Mouse (Mus musculus): ENCODE measurements around the gene Sh2d6.

The Sh2d6 gene

GRCm38 (mm10) chr6:72521607-72522006 is at the start of gene Sh2d6:
Sh2d6 (minus strand) TSS chr6:72521707.
- no peak for DNase-seq (ENCODE audit: low read depth, low spot score)

DNA sequence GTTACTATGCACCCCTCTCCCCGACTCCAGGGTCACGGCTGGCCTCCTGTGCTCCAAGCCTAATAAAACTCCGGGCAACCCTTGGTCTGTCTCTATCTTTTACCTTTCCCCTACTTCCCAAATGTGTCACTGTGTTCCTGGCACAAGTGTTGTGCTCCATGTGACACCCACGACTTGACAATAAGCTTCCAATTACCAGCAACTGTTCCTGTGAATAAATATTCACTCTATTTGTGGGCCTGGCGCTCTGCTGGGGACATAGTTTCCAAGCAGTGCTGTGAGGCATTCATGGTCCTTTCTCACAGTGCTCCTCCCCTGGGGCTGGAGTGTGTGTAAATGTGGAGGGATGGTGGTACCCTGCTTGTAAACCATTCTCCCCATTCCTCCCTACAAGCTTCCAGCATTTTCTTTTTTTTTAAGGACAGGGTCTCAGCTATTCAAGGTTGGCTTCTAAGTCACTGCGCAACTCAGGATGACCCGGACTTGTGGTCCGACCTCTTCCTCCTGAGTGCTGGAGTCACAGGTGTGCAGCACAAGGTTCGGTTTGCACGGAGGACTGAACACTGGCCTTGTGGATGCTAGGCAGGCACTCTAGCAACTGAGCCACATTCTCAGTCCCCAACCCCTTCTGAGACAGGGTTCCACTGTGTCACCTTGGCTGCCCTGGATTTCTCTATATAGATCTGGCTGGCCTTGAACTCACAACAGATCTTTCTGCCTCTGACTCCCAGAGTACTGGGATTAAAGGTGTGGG is 49.3 kb upstream of the Sh2d6 start:
- no peak for DNase-seq (ENCODE audit: low read depth, low spot score)

GRCm38 (mm10) chr6:72568736-72569135 is 47.2 kb upstream of the Sh2d6 start:
- no peak for DNase-seq (ENCODE audit: low read depth, low spot score)

- no peak for DNase-seq (ENCODE audit: low read depth, low spot score)
Observed at GRCm38 (mm10) chr6:72567508-72567907, 46.0 kb upstream of the Sh2d6 start.

DNA sequence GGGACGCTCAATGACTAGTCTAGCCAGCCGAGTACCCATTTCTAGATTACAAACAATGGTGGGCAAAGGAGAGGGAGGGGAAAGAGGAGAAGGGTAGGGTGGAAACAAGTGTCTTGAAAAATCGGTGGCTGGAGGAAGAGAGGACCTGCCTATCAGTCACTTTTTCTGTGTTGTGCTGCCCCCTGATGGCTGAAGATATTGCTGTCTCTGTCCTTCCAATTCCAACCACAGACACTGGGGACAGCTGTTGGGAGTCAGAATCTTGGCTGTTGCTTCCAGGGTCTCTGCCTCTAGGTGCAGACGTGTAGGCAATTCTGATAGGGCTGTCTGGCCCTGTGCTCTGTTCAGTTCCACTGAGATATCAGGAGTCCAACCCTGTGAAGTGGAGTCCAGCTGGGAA is 44.5 kb upstream of the Sh2d6 start:
- DNase-seq (ENCODE audit: low read depth, low spot score), result peak; percentile 88

DNA sequence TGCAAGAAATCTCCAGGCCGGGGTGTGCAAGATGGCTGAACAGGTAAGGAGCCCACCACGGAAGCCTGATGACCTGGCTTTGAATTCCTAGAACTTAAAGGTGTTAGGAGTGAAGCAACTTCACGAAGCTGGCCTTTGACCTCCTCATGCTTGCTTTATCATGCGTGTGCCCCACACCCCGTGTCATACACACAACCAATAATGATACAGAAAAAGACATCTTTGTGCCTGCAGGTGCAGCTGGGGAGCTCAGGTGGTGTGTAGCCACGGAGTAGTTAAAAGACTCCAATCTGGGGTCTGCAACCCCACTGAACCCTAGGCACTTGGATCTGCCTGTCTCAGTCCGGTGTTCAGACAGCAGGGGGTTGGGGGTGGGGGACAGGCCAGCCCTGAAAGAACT is 44.0 kb upstream of the Sh2d6 start:
- DNase-seq (ENCODE audit: low read depth, low spot score), result no peak

DNA sequence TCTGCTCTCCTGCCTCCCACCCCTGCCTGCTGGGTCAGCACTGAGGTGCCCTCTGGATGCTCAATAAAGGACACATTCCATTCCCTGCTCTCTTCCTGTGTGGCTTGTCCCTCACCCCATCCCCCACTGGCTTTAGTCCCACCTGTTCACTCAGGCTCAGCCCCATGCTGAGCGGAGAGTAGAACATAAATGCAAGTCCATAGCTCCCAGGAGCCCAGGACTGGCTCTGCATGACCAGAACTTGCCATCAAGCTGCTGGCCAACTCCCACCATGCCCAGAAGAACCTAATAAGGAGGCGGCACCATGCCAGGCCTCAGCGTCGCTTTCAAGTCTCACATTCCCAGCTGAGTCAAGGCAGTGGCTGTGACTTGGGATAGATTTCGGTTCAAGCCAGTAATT is 41.4 kb upstream of the Sh2d6 start:
- no peak for DNase-seq (ENCODE audit: low read depth, low spot score)

- DNase-seq (ENCODE audit: low read depth, low spot score), result no peak
Observed at GRCm38 (mm10) chr6:72562486-72562885, 41.0 kb upstream of the Sh2d6 start.

GRCm38 (mm10) chr6:72560801-72561200 is 39.3 kb upstream of the Sh2d6 start:
- no peak for DNase-seq (ENCODE audit: low read depth, low spot score)

- DNase-seq (ENCODE audit: low read depth, low spot score), result no peak
Observed at GRCm38 (mm10) chr6:72553079-72553412, 31.5 kb upstream of the Sh2d6 start.

DNA sequence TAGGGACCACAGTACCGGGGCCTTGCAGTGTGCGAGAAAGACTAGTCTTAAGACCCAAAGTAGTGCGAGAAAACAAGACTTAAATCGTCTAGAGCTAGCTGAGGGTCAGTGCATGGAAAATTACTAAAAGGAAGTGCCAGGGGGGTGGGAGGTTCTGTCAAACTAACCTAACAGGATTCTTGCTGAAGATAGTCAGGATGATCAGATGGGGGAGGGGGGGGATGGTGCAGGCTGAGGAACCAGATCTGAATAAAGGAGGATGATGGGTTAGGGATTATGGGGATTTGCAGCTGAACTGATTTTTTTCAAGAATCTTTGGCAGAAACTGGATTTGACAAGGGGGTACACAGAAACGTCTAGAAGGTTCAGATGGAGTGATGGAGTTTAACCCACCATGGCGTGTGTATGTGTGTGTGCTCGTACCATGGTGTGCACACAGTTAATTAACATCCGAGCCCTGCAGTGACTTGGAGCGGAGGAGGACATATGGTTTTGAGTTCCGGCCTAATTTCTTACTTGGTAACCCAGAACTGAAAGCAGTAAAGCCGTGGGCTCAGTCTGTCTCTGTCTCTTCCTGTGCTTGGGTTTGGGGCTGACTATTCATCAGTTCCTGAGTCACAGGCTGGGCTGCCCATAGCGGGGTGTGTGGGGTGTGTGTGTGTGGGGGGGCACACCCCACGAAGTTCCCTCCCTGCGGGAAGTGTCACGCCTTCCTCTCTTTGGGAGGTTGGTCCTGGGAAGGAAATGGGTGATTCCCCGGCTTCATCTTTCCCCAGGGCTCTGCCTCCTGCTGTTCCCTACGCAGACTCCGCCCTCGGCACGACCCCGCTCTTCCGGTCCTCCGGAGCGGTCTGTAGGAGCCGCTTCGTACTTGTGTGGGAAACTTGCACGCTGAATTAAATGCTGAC is 30.9 kb upstream of the Sh2d6 start:
- peak; percentile 79 for DNase-seq (ENCODE audit: low read depth, low spot score)

- no peak for DNase-seq (ENCODE audit: low read depth, low spot score)
Observed at GRCm38 (mm10) chr6:72550503-72551100, 29.1 kb upstream of the Sh2d6 start.

GRCm38 (mm10) chr6:72550025-72550424 is 28.5 kb upstream of the Sh2d6 start:
- DNase-seq (ENCODE audit: low read depth, low spot score), result no peak

DNA sequence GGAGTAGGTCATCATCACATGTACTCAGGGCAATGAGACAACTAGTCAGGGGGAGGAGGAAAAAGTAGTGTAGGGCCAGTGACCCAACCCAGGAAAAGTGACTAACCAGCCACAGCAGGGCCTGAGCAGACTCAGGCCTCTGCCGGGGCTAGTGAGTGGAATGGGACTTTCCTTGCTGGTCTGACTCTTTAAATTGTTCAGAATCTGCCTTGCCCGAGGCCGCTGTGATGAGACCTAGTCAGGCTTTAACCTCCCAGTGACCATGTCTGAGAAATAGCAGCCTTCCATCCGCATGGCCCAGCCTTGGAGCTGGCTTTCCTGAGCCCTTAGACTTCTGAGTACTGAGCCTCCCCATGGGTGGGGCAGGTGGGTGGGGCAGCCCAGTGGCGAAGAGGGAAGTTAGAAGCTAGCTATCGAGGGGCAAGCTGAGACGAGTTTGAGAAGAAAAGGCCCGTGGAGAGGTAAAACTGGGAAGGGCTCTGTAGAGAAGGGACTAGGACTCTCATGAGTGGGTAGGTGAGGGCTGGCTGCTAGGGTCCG is 27.6 kb upstream of the Sh2d6 start:
- DNase-seq (ENCODE audit: low read depth, low spot score), result no peak

- no peak for DNase-seq (ENCODE audit: low read depth, low spot score)
Observed at GRCm38 (mm10) chr6:72547862-72548261, 26.4 kb upstream of the Sh2d6 start.

- no peak for DNase-seq (ENCODE audit: low read depth, low spot score)
Observed at GRCm38 (mm10) chr6:72547121-72547520, 25.6 kb upstream of the Sh2d6 start.

DNA sequence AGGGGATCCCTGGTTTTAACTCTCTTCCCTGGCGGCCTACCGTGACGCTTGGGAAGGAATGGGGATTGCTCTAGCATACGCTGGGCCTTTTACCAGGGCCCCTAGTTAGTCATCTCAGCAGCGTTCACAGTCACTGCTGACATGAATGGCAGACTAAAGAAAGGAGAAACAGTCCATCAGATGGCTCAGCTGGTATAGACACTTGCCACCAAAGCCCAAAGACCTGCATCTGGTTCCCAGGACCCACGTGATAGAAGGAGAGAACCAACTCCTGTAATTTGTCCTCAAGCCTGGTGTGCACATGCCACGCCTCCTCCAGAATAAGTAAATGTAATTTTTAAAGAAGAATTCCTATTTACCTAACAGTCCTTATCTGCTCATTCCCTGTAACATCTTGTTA is 23.9 kb upstream of the Sh2d6 start:
- DNase-seq (ENCODE audit: low read depth, low spot score), result no peak

DNA sequence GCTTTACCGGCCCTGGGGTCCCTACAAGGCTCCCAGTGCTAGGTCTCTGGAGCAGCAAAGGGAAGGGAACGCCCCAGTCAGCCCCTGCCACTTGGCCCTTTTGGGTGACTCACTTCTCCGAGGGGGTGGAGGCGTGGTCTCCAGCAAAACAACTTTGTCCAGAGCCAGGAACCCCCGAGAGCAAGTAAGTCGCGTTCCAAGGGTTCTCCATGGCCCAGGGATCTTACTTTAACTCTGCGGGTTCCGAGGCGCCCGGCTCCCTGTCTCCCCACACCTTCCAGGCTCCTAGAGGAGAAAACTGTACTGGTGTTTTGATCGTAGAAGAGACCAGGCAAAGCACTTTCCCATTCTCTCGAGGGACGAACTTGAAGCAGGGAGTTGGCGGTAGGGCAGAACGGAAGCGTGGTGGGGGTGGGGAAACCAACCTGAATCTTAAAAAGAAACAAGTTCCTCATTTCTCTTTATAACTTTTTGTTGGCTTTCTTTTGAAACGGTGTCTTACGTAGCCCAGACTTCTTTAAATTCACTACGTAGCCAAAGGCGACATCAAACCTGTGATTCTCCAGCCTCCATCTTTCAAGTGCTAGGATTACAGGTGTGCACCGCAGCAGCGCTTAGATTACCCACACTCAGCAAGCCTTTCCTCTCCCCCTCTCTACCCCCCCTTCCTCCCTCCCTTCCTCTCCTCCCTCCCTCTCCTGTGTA is 22.9 kb upstream of the Sh2d6 start, which contains the start of gene Capg:
Capg (plus strand) TSS at position 109 of the 705 bp plus-strand sequence.
- no peak for DNase-seq (ENCODE audit: low read depth, low spot score)

- no peak for DNase-seq (ENCODE audit: low read depth, low spot score)
Observed at GRCm38 (mm10) chr6:72543265-72543850, 21.9 kb upstream of the Sh2d6 start.

DNA sequence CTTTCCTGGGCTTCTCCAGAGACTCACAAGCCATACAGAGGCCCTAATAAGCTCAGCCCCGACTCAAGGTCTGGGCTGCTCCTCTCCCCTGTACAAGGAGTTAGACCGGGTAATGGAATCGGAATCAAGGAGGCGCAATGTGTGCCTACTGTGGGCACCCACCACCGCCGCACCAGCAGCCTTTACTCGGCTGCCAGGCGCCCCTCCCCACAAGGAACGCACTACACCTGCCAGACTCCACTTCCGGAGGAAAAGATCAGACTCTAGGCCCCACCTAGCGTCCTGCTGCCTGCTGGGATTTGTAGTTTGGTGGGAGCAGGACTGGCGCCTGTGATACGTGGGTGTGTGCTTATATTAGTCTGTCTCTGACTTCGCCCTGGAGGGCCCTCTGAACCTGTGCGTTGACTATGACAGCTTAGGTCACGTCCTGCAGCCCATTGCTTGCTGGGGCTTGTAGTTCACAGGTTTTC is 17.1 kb upstream of the Sh2d6 start:
- DNase-seq (ENCODE audit: low read depth, low spot score), result peak; percentile 70

GRCm38 (mm10) chr6:72537998-72538500 is 16.5 kb upstream of the Sh2d6 start:
- no peak for DNase-seq (ENCODE audit: low read depth, low spot score)
